Mouse (Mus musculus) adrenal gland (tissue): ENCODE measurements around the gene Ncln.

ENCODE experiments used
- intact Hi-C: fragments of 180-260 bp; cut with DNase I; formaldehyde crosslinking; loops from one replicate; pipeline ENCODE4 v1.15.1; 2025
- long read RNA-seq, 2 experiments: library from polyadenylated mRNA; unstranded; transcript quantifications; one replicate each; pipeline ENCODE4 v2.0.0; 2020; ENCODE audit warnings: borderline replicate concordance in 1 of 2; ENCODE audit not compliant: insufficient replicate concordance in 1 of 2

The Ncln gene
- long read RNA-seq, experiment 1, transcript Ncln-202 (14 exons, 2,841 nt) = minor isoform, 20 of 63 reads
- long read RNA-seq, experiment 1, transcript Ncln-201 (14 exons, 3,118 nt) = major isoform, 34 of 63 reads
- long read RNA-seq, experiment 1, partial matches to known transcripts = 2 of 63 reads
- long read RNA-seq, experiment 1, other reads (novel, unspliced or antisense) = 7 of 63 reads
- long read RNA-seq, experiment 2, transcript Ncln-201 (14 exons, 3,118 nt) = major isoform, 34 of 56 reads
- long read RNA-seq, experiment 2, transcript Ncln-202 (14 exons, 2,841 nt) = minor isoform, 15 of 56 reads
- long read RNA-seq, experiment 2, partial matches to known transcripts = 4 of 56 reads
- long read RNA-seq, experiment 2, other reads (novel, unspliced or antisense) = 1 of 56 reads

DNA sequence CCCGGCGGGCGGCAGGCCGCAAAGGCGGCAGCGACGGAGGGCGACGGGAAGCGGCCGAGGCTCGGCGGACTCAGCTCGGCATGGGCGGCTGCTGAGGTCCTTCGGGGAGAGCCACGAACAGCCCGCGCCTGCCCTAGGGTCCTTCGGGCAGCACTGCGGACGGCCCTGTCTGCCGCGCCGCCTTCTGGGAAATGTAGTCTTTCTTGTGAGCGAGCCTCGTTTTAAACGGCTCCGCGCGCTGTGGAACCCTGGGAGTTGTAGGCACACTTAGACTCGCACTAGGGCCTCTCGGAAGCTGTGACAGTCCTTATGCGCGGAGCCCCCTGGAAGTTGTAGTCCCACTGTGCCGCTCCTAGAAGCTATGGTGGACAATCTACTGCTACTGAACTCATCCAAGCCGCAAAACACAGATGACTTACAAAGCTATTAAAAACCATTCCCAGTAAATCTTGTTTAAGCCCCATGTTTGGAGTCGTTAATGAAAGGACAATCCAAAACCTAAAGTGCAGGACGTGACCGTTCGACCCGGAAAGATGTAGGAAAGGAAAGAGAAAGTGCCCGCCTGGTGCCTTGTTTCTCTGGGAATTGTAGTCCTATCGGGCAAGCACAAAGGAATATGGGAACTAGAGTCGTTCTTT is at the start of gene Ncln:
Gene Ncln (minus strand): TSS at position 129 of the 638 bp plus-strand sequence.
- intact Hi-C loops = no loop called here

DNA sequence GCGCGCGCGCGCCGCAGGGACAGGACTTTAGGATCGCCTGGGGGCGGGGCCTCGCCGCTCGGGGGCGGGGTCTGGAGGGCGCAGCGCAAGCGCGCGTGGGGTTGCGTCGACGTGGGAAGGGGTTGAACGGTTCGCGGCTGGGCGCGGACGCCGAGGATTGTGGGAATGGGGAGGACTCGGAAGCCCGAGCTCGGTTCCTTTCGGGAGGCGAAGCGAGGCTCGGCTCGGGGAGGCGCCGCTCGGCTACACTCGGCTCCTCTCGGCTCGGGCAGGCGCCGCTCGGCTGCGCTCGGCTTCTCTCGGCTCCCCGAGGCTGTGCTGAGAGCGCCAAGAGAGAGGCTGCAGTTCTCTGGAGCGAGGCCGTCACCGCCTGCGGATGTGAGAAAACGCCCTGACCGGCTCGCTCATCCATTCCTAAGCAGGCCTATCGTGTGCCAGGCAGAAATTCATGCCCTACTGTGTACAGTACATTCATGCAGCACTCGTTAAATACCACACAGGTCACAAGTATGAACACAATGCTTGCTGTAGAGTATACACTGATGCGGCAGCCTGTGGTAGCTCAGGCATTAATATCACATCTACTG is 49.1 kb upstream of the Ncln start, which contains the start of gene Gna11:
Gene Gna11 (minus strand): TSS at position 30 of the 587 bp plus-strand sequence.
- intact Hi-C loops = no loop called here

- intact Hi-C loops = no loop called here
Measured at GRCm38 (mm10) chr10:81544296-81545160, 48.3 kb upstream of the Ncln start.

GRCm38 (mm10) chr10:81543633-81544032 is 47.4 kb upstream of the Ncln start:
- intact Hi-C loops = no loop called here

GRCm38 (mm10) chr10:81542727-81543460 is 46.7 kb upstream of the Ncln start:
- intact Hi-C loops = no loop called here

- intact Hi-C loops = no loop called here
Measured at GRCm38 (mm10) chr10:81541803-81542202, 45.6 kb upstream of the Ncln start.

- intact Hi-C loops = no loop called here
Measured at GRCm38 (mm10) chr10:81541363-81541762, 45.2 kb upstream of the Ncln start.

GRCm38 (mm10) chr10:81538321-81539048 is 42.3 kb upstream of the Ncln start:
- intact Hi-C loops = no loop called here

- intact Hi-C loops = no loop called here
Measured at GRCm38 (mm10) chr10:81537429-81537828, 41.2 kb upstream of the Ncln start.

GRCm38 (mm10) chr10:81536734-81537133 is 40.5 kb upstream of the Ncln start:
- intact Hi-C loops = no loop called here

GRCm38 (mm10) chr10:81534826-81535225 is 38.6 kb upstream of the Ncln start:
- intact Hi-C loops = no loop called here

GRCm38 (mm10) chr10:81526779-81527178 is 30.6 kb upstream of the Ncln start:
- intact Hi-C loops = loop anchor here (2.0 kb wide), 1 partner anchor 24 kb away; no protein-coding TSS in a partner anchor

- intact Hi-C loops = no loop called here
Measured at GRCm38 (mm10) chr10:81525017-81525694, 29.0 kb upstream of the Ncln start.

GRCm38 (mm10) chr10:81524051-81524605 is 27.9 kb upstream of the Ncln start, which contains the start of gene Gna15:
Gna15 (minus strand) TSS chr10:81524225.
- intact Hi-C loops = no loop called here

DNA sequence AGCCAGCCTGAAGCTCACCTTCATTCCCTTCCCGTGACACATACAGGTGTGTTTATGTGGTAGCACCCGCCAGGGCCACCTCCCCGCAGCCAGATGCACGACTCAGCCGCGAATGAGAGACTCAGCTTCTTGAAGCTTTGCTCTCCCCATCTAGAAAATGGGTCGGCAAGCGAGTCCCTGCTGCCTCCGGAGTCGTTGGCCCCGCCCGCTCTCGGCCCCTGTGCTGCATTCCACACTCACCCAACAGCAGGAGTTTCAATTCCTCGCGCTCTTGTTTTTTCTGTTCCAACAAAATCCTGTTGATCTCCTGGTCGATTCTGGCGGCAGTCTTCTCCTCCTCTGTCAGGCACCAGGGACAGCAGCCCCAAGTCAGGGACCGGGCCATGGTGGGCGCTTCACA is 27.4 kb upstream of the Ncln start:
- intact Hi-C loops = no loop called here

DNA sequence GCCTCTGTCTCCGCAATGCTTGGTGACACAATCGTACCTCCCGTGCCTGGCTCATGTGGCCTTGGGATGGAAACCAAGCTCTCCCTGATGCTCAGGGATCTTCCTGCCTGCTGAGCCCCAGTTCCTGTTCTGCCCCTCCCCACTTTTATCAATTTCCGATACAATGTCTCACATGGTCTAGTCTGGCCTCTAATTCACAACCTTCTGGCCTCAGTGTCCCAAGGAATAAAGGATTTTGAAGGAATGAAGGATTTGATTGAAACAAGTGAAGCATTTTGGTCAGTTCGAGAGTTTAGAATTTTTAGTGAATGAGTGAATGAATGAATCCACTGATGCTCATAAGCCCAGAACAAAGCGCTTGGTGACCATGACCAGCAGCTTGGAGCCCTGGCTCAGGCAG is 26.9 kb upstream of the Ncln start:
- intact Hi-C loops = no loop called here

DNA sequence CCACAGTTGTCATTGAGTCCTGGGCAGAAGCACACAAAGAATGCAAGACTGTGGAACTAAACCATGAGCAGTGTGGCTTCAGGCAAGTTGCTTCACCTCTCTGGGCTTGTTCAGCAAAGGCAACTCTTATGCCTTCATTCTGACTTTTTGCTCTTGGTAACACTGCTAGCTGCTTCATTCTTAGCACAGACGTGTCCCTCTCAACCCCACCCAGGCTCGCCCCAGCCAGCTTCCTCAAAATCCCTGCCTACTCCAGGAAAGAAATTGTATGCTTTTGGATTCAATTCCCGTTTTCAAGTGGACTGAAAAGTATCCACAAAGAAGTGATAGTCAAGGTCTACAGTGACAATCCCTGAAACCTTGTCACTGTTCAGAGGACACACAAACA is 23.8 kb upstream of the Ncln start:
- intact Hi-C loops = loop anchor here (5.0 kb wide), 1 partner anchor 32 kb away; no protein-coding TSS in a partner anchor

DNA sequence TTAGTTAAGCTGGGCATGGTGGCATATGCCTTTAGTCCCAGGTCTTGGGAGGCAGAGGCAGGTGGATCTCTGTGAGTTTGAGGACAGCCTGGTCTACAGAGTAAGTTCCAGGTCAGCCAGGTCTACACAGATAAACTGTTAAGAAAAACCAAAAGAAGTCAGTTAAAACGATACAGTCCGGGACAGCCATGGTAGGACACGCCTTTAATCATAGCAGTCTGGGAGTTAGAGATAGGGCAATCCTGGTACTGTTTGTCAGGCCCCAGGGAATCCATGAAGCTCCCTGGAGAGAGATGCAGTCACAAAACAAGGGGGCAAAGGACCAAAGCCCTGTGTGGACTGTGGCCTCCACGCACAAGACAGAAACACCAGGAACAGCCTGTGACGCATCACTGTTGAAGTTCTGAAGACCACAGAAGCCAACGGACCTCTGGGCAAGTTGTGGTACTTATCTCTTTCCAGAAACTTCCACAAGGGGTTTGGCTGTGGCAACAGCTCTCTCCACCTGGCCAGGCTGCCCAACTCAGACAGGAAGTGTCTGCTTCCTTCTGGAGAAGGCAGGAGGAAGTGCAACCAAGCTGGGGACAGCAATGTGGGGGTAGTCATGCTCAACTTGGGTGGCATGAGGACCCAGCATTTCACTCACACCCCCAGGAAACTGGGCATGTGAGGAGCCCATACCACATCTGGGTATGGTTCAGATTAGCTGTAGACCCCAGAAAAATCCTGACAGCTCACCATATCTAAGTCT is 23.2 kb upstream of the Ncln start:
- intact Hi-C loops = loop anchor here (5.0 kb wide), 1 partner anchor 33 kb away; no protein-coding TSS in a partner anchor
